Mouse (Mus musculus): ENCODE results near the gene Sbsn. TPM values are rescaled to one million over a fixed set of nuclear protein-coding genes. Genes with fewer than 3 reads are reported as not detected.

Gene Sbsn
- polyA plus RNA-seq, 1 experiment: 4.6 TPM

GRCm38 (mm10) chr7:30761769-30762352, 10.6 kb downstream of the Sbsn start:
- H3K27me3 ChIP-seq (ENCODE audit: control insufficient read depth, insufficient read depth, low read length): no peaks in the 10 kb centered on the region
- TF ChIP-seq POLR2A (IDR thresholded peaks at IDR 0.05; ENCODE audit: control insufficient read depth, low read depth, low read length) (no peak), CTCF (IDR thresholded peaks at IDR 0.05; ENCODE audit: control insufficient read depth, insufficient read depth, insufficient replicate concordance, low read depth, low read length) (no peak)

GRCm38 (mm10) chr7:30763456-30763855, 12.2 kb downstream of the Sbsn start, which contains the start of gene Dmkn:
Gene Dmkn (plus strand): TSS chr7:30763756.
- no peak within 1 kb of the TSS for H3K4me3 ChIP-seq (ENCODE audit: control insufficient read depth, low read depth, low read length)
- H3K4me1 ChIP-seq (ENCODE audit: control insufficient read depth, insufficient read depth, low read length): peaks cover 7% of the 10 kb centered on the region; the same call in 1 of the 2 replicates
- no peaks in the 10 kb centered on the region for H3K36me3 ChIP-seq (ENCODE audit: control insufficient read depth, insufficient read depth, low read length)
- no peak within 1 kb of the TSS for H3K27ac ChIP-seq (ENCODE audit: control insufficient read depth, insufficient read depth, low read depth, low read length)
- H3K27me3 ChIP-seq (ENCODE audit: control insufficient read depth, insufficient read depth, low read length): no peaks in the 10 kb centered on the region
- TF ChIP-seq CTCF (IDR thresholded peaks at IDR 0.05; ENCODE audit: control insufficient read depth, insufficient read depth, insufficient replicate concordance, low read depth, low read length) (no peak), POLR2A (IDR thresholded peaks at IDR 0.05; ENCODE audit: control insufficient read depth, low read depth, low read length) (no peak)

More at GRCm38 (mm10) chr7:30761769-30762352, 10.6 kb downstream of the Sbsn start:
- no peak overlapping the region for H3K27ac ChIP-seq (ENCODE audit: control insufficient read depth, insufficient read depth, low read depth, low read length)
- H3K4me1 ChIP-seq (ENCODE audit: control insufficient read depth, insufficient read depth, low read length): peaks cover 2% of the 10 kb centered on the region; the same call in 1 of the 2 replicates
- H3K36me3 ChIP-seq (ENCODE audit: control insufficient read depth, insufficient read depth, low read length): no peaks in the 10 kb centered on the region
- H3K4me3 ChIP-seq (ENCODE audit: control insufficient read depth, low read depth, low read length): no peak overlapping the region

DNA sequence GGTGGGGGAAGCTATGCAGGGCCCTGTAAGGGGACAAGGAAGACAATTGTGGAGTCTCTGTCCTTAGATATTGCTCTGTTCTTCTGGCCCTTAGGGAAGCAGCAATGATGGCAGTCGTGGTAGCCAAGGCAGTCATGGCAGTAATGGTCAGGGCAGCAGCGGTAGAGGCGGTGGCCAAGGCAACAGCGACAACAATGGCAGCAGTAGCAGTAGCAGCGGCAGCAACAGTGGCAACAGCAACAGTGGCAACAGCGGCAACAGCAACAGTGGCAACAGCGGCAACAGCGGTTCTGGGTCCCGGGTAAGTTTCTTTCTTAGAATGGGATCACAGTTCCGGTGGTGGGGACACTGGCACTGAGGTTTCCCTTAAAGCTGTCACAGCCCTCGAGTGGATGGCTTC, 13.9 kb downstream of the Sbsn start:
- TF ChIP-seq CTCF (IDR thresholded peaks at IDR 0.05; ENCODE audit: control insufficient read depth, insufficient read depth, insufficient replicate concordance, low read depth, low read length) (no peak), POLR2A (IDR thresholded peaks at IDR 0.05; ENCODE audit: control insufficient read depth, low read depth, low read length) (no peak)
- H3K27ac ChIP-seq (ENCODE audit: control insufficient read depth, insufficient read depth, low read depth, low read length): no peak overlapping the region
- peak overlapping the region; percentile 39 for H3K4me3 ChIP-seq (ENCODE audit: control insufficient read depth, low read depth, low read length)
- H3K27me3 ChIP-seq (ENCODE audit: control insufficient read depth, insufficient read depth, low read length): no peaks in the 10 kb centered on the region
- peaks cover 7% of the 10 kb centered on the region for H3K4me1 ChIP-seq (ENCODE audit: control insufficient read depth, insufficient read depth, low read length)
- H3K36me3 ChIP-seq (ENCODE audit: control insufficient read depth, insufficient read depth, low read length): no peaks in the 10 kb centered on the region

GRCm38 (mm10) chr7:30766408-30766807, 15.1 kb downstream of the Sbsn start:
- H3K36me3 ChIP-seq (ENCODE audit: control insufficient read depth, insufficient read depth, low read length): no peaks in the 10 kb centered on the region
- no peak overlapping the region for H3K4me3 ChIP-seq (ENCODE audit: control insufficient read depth, low read depth, low read length)
- TF ChIP-seq POLR2A (IDR thresholded peaks at IDR 0.05; ENCODE audit: control insufficient read depth, low read depth, low read length) (no peak), CTCF (IDR thresholded peaks at IDR 0.05; ENCODE audit: control insufficient read depth, insufficient read depth, insufficient replicate concordance, low read depth, low read length) (no peak)
- H3K4me1 ChIP-seq (ENCODE audit: control insufficient read depth, insufficient read depth, low read length): peaks cover 7% of the 10 kb centered on the region
- no peaks in the 10 kb centered on the region for H3K27me3 ChIP-seq (ENCODE audit: control insufficient read depth, insufficient read depth, low read length)
- H3K27ac ChIP-seq (ENCODE audit: control insufficient read depth, insufficient read depth, low read depth, low read length): no peak overlapping the region

DNA sequence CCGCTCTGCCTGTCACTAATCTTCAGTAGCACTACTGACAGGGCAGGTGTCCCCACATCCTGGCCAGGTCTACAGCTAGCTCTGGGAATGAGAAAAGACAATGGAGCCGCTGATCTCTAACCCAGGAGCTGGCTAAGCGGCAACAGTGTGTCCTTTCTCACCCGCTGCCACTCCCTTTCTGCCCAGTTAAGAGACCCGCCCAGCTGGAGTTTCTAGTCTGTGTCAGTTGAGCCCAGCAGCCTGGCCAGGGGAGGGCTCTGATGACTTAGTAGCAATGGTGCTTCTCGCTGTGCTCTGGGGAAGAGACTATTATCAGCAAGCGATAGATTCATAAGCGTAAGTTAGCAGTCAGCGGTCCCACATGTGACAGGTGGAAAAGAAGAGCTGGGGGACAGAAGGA, 18.0 kb downstream of the Sbsn start:
- H3K27me3 ChIP-seq (ENCODE audit: control insufficient read depth, insufficient read depth, low read length): no peaks in the 10 kb centered on the region
- TF ChIP-seq CTCF (IDR thresholded peaks at IDR 0.05; ENCODE audit: control insufficient read depth, insufficient read depth, insufficient replicate concordance, low read depth, low read length) (no peak), POLR2A (IDR thresholded peaks at IDR 0.05; ENCODE audit: control insufficient read depth, low read depth, low read length) (no peak)
- H3K4me1 ChIP-seq (ENCODE audit: control insufficient read depth, insufficient read depth, low read length): peaks cover 7% of the 10 kb centered on the region
- H3K4me3 ChIP-seq (ENCODE audit: control insufficient read depth, low read depth, low read length): no peak overlapping the region
- H3K36me3 ChIP-seq (ENCODE audit: control insufficient read depth, insufficient read depth, low read length): no peaks in the 10 kb centered on the region
- H3K27ac ChIP-seq (ENCODE audit: control insufficient read depth, insufficient read depth, low read depth, low read length): no peak overlapping the region; the same call in 1 of the 2 replicates

- Histone ChIP-seq H3K4me1 (ENCODE audit: control insufficient read depth, insufficient read depth, low read length) (no peaks in the 10 kb centered on the region; the same call in 1 of the 2 replicates), H3K4me3 (ENCODE audit: control insufficient read depth, low read depth, low read length) (no peak overlapping the region), H3K27ac (ENCODE audit: control insufficient read depth, insufficient read depth, low read depth, low read length) (no peak overlapping the region), H3K27me3 (ENCODE audit: control insufficient read depth, insufficient read depth, low read length) (no peaks in the 10 kb centered on the region), H3K36me3 (ENCODE audit: control insufficient read depth, insufficient read depth, low read length) (no peaks in the 10 kb centered on the region)
- TF ChIP-seq POLR2A (IDR thresholded peaks at IDR 0.05; ENCODE audit: control insufficient read depth, low read depth, low read length) (no peak), CTCF (IDR thresholded peaks at IDR 0.05; ENCODE audit: control insufficient read depth, insufficient read depth, insufficient replicate concordance, low read depth, low read length) (no peak)
Observed at GRCm38 (mm10) chr7:30776104-30776503, 24.8 kb downstream of the Sbsn start.

GRCm38 (mm10) chr7:30777081-30777579, 25.9 kb downstream of the Sbsn start:
- H3K36me3 ChIP-seq (ENCODE audit: control insufficient read depth, insufficient read depth, low read length): no peaks in the 10 kb centered on the region
- H3K4me3 ChIP-seq (ENCODE audit: control insufficient read depth, low read depth, low read length): no peak overlapping the region
- no peak overlapping the region for H3K27ac ChIP-seq (ENCODE audit: control insufficient read depth, insufficient read depth, low read depth, low read length)
- H3K4me1 ChIP-seq (ENCODE audit: control insufficient read depth, insufficient read depth, low read length): no peaks in the 10 kb centered on the region; the same call in 1 of the 2 replicates
- TF ChIP-seq POLR2A (IDR thresholded peaks at IDR 0.05; ENCODE audit: control insufficient read depth, low read depth, low read length): no peak
- TF ChIP-seq CTCF (IDR thresholded peaks at IDR 0.05; ENCODE audit: control insufficient read depth, insufficient read depth, insufficient replicate concordance, low read depth, low read length): no peak
- no peaks in the 10 kb centered on the region for H3K27me3 ChIP-seq (ENCODE audit: control insufficient read depth, insufficient read depth, low read length)
